Mouse (Mus musculus) stomach, embryonic 15.5 days (tissue): ENCODE data around the gene Pard3. TPM values are rescaled to one million over a fixed set of nuclear protein-coding genes. Genes with fewer than 3 reads are reported as not detected.

Experiments
- ATAC-seq: fragments of 200-750 bp; cut with Nextera tagmentation; 2 replicates; pipeline ENCODE4 v1.8.0; 2017; ENCODE audit warnings: low read depth, moderate number of reproducible peaks, moderate TSS enrichment; ENCODE audit not compliant: insufficient read depth, low FRiP score
- H3K27ac ChIP-seq: fragments of 300-500 bp; sonication (generic); 2 replicates; pipeline ENCODE4 v1.5.1; 2015; ENCODE audit warnings: mild to moderate bottlenecking, inconsistent platforms
- H3K27me3 ChIP-seq: fragments of 300-500 bp; sonication (generic); replicated peaks from 2 replicates; pipeline ENCODE4 v1.6.1; 2015; ENCODE audit warnings: inconsistent platforms
- H3K36me3 ChIP-seq: fragments of 300-500 bp; sonication (generic); 2 replicates; pipeline ENCODE4 v1.6.1; 2015; ENCODE audit warnings: inconsistent platforms
- H3K4me1 ChIP-seq: fragments of 300-500 bp; sonication (generic); 2 replicates; pipeline ENCODE4 v1.6.1; 2015; ENCODE audit warnings: inconsistent platforms
- H3K4me2 ChIP-seq: fragments of 300-500 bp; sonication (generic); 2 replicates; pipeline ENCODE4 v1.6.1; 2015; ENCODE audit warnings: mild to moderate bottlenecking, inconsistent platforms
- H3K4me3 ChIP-seq: fragments of 300-500 bp; sonication (generic); replicated peaks from 2 replicates; pipeline ENCODE4 v1.5.1; 2015; ENCODE audit warnings: inconsistent platforms
- H3K9ac ChIP-seq: fragments of 300-500 bp; sonication (generic); 2 replicates; pipeline ENCODE4 v1.6.1; 2015; ENCODE audit warnings: inconsistent platforms
- H3K9me3 ChIP-seq: fragments of 300-500 bp; sonication (generic); 2 replicates; pipeline ENCODE4 v1.6.1; 2016; ENCODE audit warnings: inconsistent platforms
- WGBS: fragments of 180-500 bp; shearing (Covaris S2); methylation state at CpG from one replicate; pipeline ENCODE4 v1.1.7; 2015; 5-methylcytosine and 5-hydroxymethylcytosine counted together
- polyA plus RNA-seq: library from polyadenylated mRNA; unstranded; fragments of >200 nt; fragmentation: Nextera tagmentation; extraction: Ambion mirVana; gene quantifications from 2 replicates; pipeline ENCODE4 v1.2.1, GENCODE M21; 2015

Gene Pard3
- 27.6 and 28.3 TPM in 2 replicates for polyA plus RNA-seq

DNA sequence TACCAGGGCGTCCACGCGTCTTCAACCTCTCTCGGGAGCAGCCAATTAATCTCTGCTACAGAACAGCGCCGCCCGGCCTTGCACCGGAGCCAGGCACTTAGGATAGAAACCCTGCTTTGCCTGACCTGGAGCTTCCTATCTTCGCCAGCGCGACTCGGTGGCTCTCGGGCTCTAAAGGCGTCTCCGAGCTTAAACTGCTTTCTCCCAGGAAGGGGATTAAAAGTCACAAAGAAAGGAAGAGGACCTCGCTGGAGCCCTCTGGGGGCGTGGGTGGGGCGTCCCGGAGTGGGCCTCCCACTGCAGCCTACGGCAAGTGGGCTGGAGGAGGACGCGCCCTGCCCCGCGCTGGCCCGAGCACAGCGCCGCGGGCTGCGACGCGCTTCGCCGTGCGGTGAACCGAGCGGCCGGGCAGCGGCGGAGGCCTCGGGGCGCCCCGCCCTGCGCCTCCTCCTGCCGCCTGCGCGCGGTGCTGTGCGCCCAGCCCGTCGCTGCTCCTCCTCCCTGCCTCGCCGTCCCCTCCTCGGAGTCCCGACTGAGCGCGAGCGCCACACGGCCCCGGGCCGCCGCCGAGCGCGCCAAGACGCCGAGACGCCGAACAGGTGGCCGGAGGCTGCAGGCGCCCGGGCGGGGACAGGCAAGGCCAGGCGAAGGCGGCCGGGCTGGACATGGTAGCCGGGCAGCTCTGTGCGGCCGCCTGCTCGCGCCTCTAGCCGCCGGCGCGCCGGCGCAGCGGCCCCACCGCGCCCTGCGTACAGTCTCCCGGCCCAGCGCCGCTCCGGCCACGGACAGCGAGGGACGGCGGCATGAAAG is at the start of gene Pard3:
Gene Pard3, plus strand, starts transcription at position 343 of the 810 bp plus-strand sequence.
- under 1% methylated on average over 92 of the region's 98 CpGs for WGBS
- H3K27ac ChIP-seq: peak within 1 kb of the TSS; percentile 99
- peak within 1 kb of the TSS; percentile 94 for H3K4me3 ChIP-seq
- H3K27me3 ChIP-seq: no peaks in the 10 kb centered on the region
- peak within 1 kb of the TSS; percentile 76 for H3K4me2 ChIP-seq
- H3K36me3 ChIP-seq: no peaks in the 10 kb centered on the region
- H3K9me3 ChIP-seq: no peaks in the 10 kb centered on the region
- ATAC-seq: peak; percentile 93
- H3K9ac ChIP-seq: peak within 1 kb of the TSS; percentile 96
- H3K4me1 ChIP-seq: peaks cover 8% of the 10 kb centered on the region

DNA sequence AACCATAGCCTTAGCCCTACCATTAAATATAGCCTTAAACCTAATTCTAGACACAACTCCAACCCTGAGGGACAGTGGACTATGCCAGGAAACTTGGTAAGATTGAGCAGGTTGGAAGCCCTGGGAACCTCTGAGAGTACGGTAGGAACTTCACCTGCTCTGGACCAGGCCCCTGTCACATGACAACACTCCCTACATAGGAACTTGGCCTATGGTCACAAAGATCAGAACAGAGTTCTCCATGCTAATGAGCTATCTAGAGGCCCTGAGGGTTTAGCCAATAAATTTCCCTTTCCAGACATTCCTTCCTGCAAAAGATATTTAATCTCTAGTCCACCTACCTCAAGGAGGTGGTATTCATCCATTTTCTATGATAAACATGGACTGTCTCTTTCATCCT is 41.9 kb upstream of the Pard3 start:
- no peak overlapping the region for H3K4me3 ChIP-seq
- no peaks in the 10 kb centered on the region for H3K4me1 ChIP-seq
- no peaks in the 10 kb centered on the region for H3K9me3 ChIP-seq
- 94% methylated on average over 1 of the region's 1 CpGs for WGBS
- H3K27ac ChIP-seq: no peak overlapping the region
- ATAC-seq: no peak
- no peak overlapping the region for H3K4me2 ChIP-seq
- no peaks in the 10 kb centered on the region for H3K36me3 ChIP-seq
- no peaks in the 10 kb centered on the region for H3K27me3 ChIP-seq
- no peak overlapping the region for H3K9ac ChIP-seq

DNA sequence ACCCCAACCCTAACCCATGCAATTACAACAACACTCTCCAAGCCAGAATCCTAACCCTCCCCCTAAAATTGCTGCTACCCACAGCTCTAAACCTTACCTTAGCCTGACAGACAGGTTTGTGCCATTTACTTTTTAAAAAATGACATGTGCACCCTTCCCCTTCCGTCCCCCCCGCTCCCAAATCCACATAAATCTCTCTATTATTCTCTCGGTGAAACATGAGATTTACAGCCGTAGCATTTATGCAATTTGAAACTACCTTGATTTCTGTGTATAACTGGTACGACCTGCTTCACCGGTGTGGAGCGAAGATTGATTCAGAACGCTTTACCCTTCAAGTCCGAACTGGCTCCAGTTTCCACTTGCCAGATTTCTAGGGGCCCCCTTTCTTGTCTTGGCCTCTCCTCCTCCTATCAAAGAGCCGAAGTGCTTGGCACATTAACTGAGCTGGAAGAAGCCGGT is 38.4 kb upstream of the Pard3 start:
- no peak overlapping the region for H3K4me3 ChIP-seq
- no peaks in the 10 kb centered on the region for H3K9me3 ChIP-seq
- WGBS: 34% methylated on average over 11 of the region's 11 CpGs
- peak overlapping the region; percentile 57; the same call in 1 of the 2 replicates for H3K27ac ChIP-seq
- H3K27me3 ChIP-seq: no peaks in the 10 kb centered on the region
- peak overlapping the region; percentile 16 for H3K4me2 ChIP-seq
- no peaks in the 10 kb centered on the region for H3K36me3 ChIP-seq
- H3K9ac ChIP-seq: no peak overlapping the region
- H3K4me1 ChIP-seq: no peaks in the 10 kb centered on the region
- ATAC-seq: peak; percentile 72; the same call in 1 of the 2 replicates

GRCm38 (mm10) chr8:127025775-127026174 is 37.9 kb upstream of the Pard3 start:
- H3K4me3 ChIP-seq: no peak overlapping the region
- H3K27ac ChIP-seq: peak overlapping the region; percentile 57; the same call in 1 of the 2 replicates
- 48% methylated on average over 11 of the region's 11 CpGs for WGBS
- no peaks in the 10 kb centered on the region for H3K36me3 ChIP-seq
- H3K9ac ChIP-seq: no peak overlapping the region
- peak overlapping the region; percentile 16 for H3K4me2 ChIP-seq
- no peaks in the 10 kb centered on the region for H3K4me1 ChIP-seq
- ATAC-seq: peak; percentile 22; the same call in 1 of the 2 replicates
- no peaks in the 10 kb centered on the region for H3K9me3 ChIP-seq
- H3K27me3 ChIP-seq: no peaks in the 10 kb centered on the region

- no peaks in the 10 kb centered on the region for H3K9me3 ChIP-seq
Observed at GRCm38 (mm10) chr8:127031476-127031875, 32.2 kb upstream of the Pard3 start.

DNA sequence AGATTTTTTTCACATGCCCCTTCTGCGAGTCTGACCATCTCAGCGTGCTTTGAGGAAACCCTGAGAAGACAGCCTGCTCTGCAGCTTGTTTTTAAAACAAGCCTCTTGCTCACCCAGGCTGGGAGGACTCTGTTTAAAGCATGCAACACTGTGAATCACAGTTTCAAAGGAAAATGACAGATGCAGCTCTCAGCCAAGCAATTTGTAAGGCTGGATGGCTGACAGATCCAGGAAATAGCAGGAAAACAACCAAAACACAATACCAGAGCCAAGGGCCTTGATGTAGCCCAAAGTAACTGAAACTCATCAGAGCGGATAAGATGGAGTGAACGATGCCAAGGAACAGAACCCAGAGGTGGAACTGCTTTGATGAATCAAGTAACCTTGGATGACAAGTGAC is 24.8 kb upstream of the Pard3 start:
- Histone ChIP-seq H3K4me2 (no peak overlapping the region), H3K9ac (no peak overlapping the region), H3K9me3 (no peaks in the 10 kb centered on the region), H3K36me3 (no peaks in the 10 kb centered on the region), H3K4me3 (no peak overlapping the region), H3K27me3 (no peaks in the 10 kb centered on the region), H3K4me1 (no peaks in the 10 kb centered on the region), H3K27ac (no peak overlapping the region)
- no peak for ATAC-seq
- 66% methylated on average over 4 of the region's 4 CpGs for WGBS

More at GRCm38 (mm10) chr8:127031476-127031875, 32.2 kb upstream of the Pard3 start:
- Histone ChIP-seq H3K27ac (no peak overlapping the region), H3K4me1 (no peaks in the 10 kb centered on the region), H3K4me2 (no peak overlapping the region), H3K27me3 (no peaks in the 10 kb centered on the region), H3K4me3 (no peak overlapping the region), H3K36me3 (no peaks in the 10 kb centered on the region), H3K9ac (no peak overlapping the region)
- 82% methylated on average over 5 of the region's 5 CpGs for WGBS
- ATAC-seq: no peak

- no peak overlapping the region for H3K4me3 ChIP-seq
- H3K4me2 ChIP-seq: no peak overlapping the region
- H3K9ac ChIP-seq: no peak overlapping the region
- no peaks in the 10 kb centered on the region for H3K4me1 ChIP-seq
- no peak overlapping the region for H3K27ac ChIP-seq
- ATAC-seq: no peak
- WGBS: 56% methylated on average over 5 of the region's 5 CpGs
- no peaks in the 10 kb centered on the region for H3K27me3 ChIP-seq
- no peaks in the 10 kb centered on the region for H3K9me3 ChIP-seq
- no peaks in the 10 kb centered on the region for H3K36me3 ChIP-seq
Observed at GRCm38 (mm10) chr8:127049996-127050395, 13.7 kb upstream of the Pard3 start.

DNA sequence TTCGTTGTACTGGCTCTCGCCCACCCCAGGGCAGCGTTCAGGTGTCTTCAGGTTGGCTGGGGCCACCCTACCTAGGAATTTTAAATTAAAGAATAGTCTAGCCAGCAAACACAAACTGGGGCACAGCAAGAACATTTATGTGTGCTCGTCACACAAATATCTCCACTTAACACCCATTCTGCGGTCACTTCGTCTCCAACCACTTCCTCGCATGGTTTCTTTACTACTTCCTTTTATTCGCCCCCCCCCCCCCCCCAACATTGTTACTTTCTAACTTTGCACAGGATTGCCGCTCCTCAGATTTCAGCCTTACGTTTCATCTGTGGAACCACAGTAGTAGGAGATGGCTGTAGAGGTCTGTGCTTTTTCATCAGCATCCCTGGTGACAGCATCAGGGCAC is 11.6 kb upstream of the Pard3 start:
- H3K27ac ChIP-seq: no peak overlapping the region
- WGBS: 69% methylated on average over 10 of the region's 10 CpGs
- no peaks in the 10 kb centered on the region for H3K4me1 ChIP-seq
- no peak overlapping the region for H3K9ac ChIP-seq
- H3K9me3 ChIP-seq: no peaks in the 10 kb centered on the region
- H3K4me2 ChIP-seq: no peak overlapping the region
- no peak overlapping the region for H3K4me3 ChIP-seq
- no peak for ATAC-seq
- H3K36me3 ChIP-seq: no peaks in the 10 kb centered on the region
- H3K27me3 ChIP-seq: no peaks in the 10 kb centered on the region

DNA sequence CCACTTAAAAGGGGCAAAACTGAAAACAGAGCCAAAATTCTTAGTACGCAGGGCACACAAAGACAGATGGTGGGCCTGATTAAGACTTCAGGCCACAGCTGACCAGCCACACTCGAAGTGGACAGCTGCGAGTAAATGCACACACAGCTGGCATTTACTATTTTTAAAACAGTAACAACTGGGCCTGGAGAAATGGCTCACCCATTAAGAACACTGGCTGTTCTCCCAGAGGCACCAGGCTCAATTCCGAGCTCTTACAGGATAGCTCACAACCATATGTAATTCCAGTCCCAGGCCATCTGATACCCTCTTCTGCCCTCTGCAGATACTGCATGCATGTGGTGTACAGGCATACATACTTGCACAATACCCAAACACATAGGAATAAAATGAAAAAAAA is 8.6 kb upstream of the Pard3 start:
- no peak overlapping the region for H3K27ac ChIP-seq
- no peaks in the 10 kb centered on the region for H3K4me1 ChIP-seq
- H3K36me3 ChIP-seq: no peaks in the 10 kb centered on the region
- WGBS: 41% methylated on average over 4 of the region's 4 CpGs
- no peaks in the 10 kb centered on the region for H3K9me3 ChIP-seq
- no peak overlapping the region for H3K9ac ChIP-seq
- H3K4me2 ChIP-seq: no peak overlapping the region
- H3K4me3 ChIP-seq: no peak overlapping the region
- no peaks in the 10 kb centered on the region for H3K27me3 ChIP-seq
- no peak for ATAC-seq

GRCm38 (mm10) chr8:127058759-127059158 is 4.9 kb upstream of the Pard3 start:
- H3K27ac ChIP-seq: no peak overlapping the region
- 87% methylated on average over 2 of the region's 2 CpGs for WGBS
- H3K4me3 ChIP-seq: no peak overlapping the region
- H3K9me3 ChIP-seq: no peaks in the 10 kb centered on the region
- no peaks in the 10 kb centered on the region for H3K27me3 ChIP-seq
- ATAC-seq: no peak
- no peak overlapping the region for H3K9ac ChIP-seq
- H3K4me1 ChIP-seq: peaks cover 8% of the 10 kb centered on the region
- no peaks in the 10 kb centered on the region for H3K36me3 ChIP-seq
- H3K4me2 ChIP-seq: no peak overlapping the region

- Histone ChIP-seq H3K4me3 (no peak overlapping the region), H3K4me2 (no peak overlapping the region), H3K36me3 (no peaks in the 10 kb centered on the region), H3K27ac (no peak overlapping the region), H3K9me3 (no peaks in the 10 kb centered on the region), H3K27me3 (no peaks in the 10 kb centered on the region), H3K9ac (no peak overlapping the region), H3K4me1 (peaks cover 8% of the 10 kb centered on the region)
- 39% methylated on average over 2 of the region's 2 CpGs for WGBS
- no peak for ATAC-seq
Observed at GRCm38 (mm10) chr8:127059826-127060225, 3.9 kb upstream of the Pard3 start.

DNA sequence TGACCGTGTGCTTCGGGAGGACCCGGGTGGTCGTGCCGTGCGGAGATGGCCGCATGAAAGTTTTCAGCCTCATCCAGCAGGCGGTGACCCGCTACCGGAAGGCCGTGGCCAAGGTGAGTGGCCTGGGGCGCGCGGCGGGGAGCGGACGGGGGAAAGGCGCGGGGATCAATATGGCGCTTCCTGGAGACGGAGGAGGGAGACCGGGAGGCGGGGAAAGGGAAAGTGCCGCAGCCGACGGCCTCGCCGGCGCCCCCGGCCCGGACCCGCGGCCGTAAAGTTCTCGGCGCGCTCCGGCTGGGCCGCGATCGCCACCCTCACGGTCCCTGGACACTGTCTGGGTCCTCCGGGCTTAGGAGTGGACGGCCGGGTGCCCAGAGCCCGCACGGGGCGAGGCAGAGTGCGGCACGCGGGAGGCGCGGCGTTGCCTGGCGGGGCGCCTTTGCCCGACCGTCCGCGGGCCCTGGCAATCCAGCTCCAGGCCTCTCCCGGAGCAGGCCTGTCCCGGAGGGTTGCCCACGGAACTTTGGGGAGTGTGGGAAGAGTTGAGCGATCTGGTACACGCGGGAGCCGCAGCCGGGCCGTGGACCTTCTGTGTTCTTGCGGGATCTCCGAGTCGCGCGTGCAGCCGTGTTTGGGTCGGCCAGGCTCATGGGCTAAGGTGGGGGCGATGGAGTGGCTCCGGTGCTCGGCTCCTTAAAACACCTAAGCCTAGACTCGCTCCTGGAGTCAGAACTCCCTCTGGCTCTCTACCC is 844 bp downstream of the Pard3 start:
- H3K4me2 ChIP-seq: peak overlapping the region; percentile 76
- no peaks in the 10 kb centered on the region for H3K27me3 ChIP-seq
- peak; percentile 49 for ATAC-seq
- H3K4me3 ChIP-seq: peak overlapping the region; percentile 94
- WGBS: under 1% methylated on average over 76 of the region's 80 CpGs
- H3K27ac ChIP-seq: peak overlapping the region; percentile 99
- no peaks in the 10 kb centered on the region for H3K9me3 ChIP-seq
- H3K9ac ChIP-seq: peak overlapping the region; percentile 96
- H3K4me1 ChIP-seq: peaks cover 9% of the 10 kb centered on the region
- no peaks in the 10 kb centered on the region for H3K36me3 ChIP-seq
